Mouse (Mus musculus): ENCODE results near the gene Bloc1s4. TPM values are rescaled to one million over a fixed set of nuclear protein-coding genes. Genes with fewer than 3 reads are reported as not detected.
A peak's percentile ranks its signal among the peaks of the same experiment; 100 is the strongest.

Bloc1s4 gene
- total and polyA plus RNA-seq, 3 experiments = 20.9 to 23.3 (median 21.2) TPM

- Histone ChIP-seq H3K36me3 (replicated peaks in 1 of 2; ENCODE audit: control insufficient read depth in 1 of 2, insufficient read depth in 1 of 2, low read length in 1 of 2) (peaks cover 0 to 20% of the 10 kb centered on the region in 2 experiments), H3K9ac (ENCODE audit: insufficient read depth, low read depth) (peak overlapping the region; percentile 69), H3K9me3 (replicated peaks; ENCODE audit: low read length) (no peaks in the 10 kb centered on the region), H3K4me2 (ENCODE audit: insufficient read depth, low read depth, poor library complexity, severe bottlenecking) (peak overlapping the region; percentile 87), H3K4me3 (replicated peaks in 1 of 3; ENCODE audit: low read depth in 2 of 3, low read length in 2 of 3, poor library complexity in 1 of 3) (peak overlapping the region; percentile 89 to 97 (median 96)), H3K79me2 (replicated peaks; ENCODE audit: control insufficient read depth, extremely low read depth, insufficient read depth, poor library complexity, severe bottlenecking) (peaks cover 12% of the 10 kb centered on the region), H3K27me3 (replicated peaks) (no peaks in the 10 kb centered on the region), H3K27ac (ENCODE audit: insufficient read depth, low read depth) (no peak overlapping the region), H3K4me1 (ENCODE audit: control insufficient read depth in 1 of 2, insufficient read depth in 2 of 2) (peaks cover 4 to 25% of the 10 kb centered on the region in 2 experiments)
- TF ChIP-seq TCF12 (IDR thresholded peaks at IDR 0.05; ENCODE audit: low read depth, low read length) (no peak), ZKSCAN1 (IDR thresholded peaks at IDR 0.05; ENCODE audit: borderline replicate concordance, low read depth, low read length) (no peak), RCOR1 (conservative IDR thresholded peaks at IDR 0.05; ENCODE audit: low read depth, low read length) (no peak), E2F4 (IDR thresholded peaks at IDR 0.05; ENCODE audit: insufficient replicate concordance, low read depth, low read length) (no peak), POLR2A (IDR thresholded peaks at IDR 0.05; ENCODE audit: low read depth, low read length) (no peak)
- dilution Hi-C loops (cut with MboI; ENCODE audit: extremely low pct_ligation_motif_present, extremely low pct_unique_long_range_greater_than_20kb, low sequenced_read_pairs) = no loop called here
- no peak for DNase-seq (ENCODE audit: extremely low read depth)
- in situ Hi-C loops (cut with MboI; ENCODE audit: low pct_ligation_motif_present, low pct_unique_long_range_greater_than_20kb, low sequenced_read_pairs) = no loop called here
These were observed 485 bp downstream of the Bloc1s4 start for GRCm38 (mm10) chr5:36747794-36748535.

GRCm38 (mm10) chr5:36747071-36747470, 1.4 kb downstream of the Bloc1s4 start:
- TF ChIP-seq SMC3 (IDR thresholded peaks at IDR 0.05; ENCODE audit: low read depth, low read length) (no peak), PAX5 (IDR thresholded peaks at IDR 0.05; ENCODE audit: low read length) (no peak), MXI1 (IDR thresholded peaks at IDR 0.05; ENCODE audit: low read depth, low read length) (no peak)
- no peak for DNase-seq (ENCODE audit: extremely low read depth)
- peak overlapping the region; percentile 69; the same call in 1 of the 2 replicates for H3K9ac ChIP-seq (ENCODE audit: insufficient read depth, low read depth)
- in situ Hi-C loops (cut with MboI; ENCODE audit: low pct_ligation_motif_present, low pct_unique_long_range_greater_than_20kb, low sequenced_read_pairs) (no loop called here), dilution Hi-C loops (cut with MboI; ENCODE audit: extremely low pct_ligation_motif_present, extremely low pct_unique_long_range_greater_than_20kb, low sequenced_read_pairs) (no loop called here)
- no peaks in the 10 kb centered on the region for H3K27me3 ChIP-seq (replicated peaks)
- no peak overlapping the region for H3K27ac ChIP-seq (ENCODE audit: insufficient read depth, low read depth)
- H3K4me3 ChIP-seq (replicated peaks in 1 of 3; ENCODE audit: low read depth in 2 of 3, low read length in 2 of 3, poor library complexity in 1 of 3) = peak overlapping the region in 2 of 3 experiments; percentile 89 to 97
- H3K9me3 ChIP-seq (replicated peaks; ENCODE audit: low read length) = no peaks in the 10 kb centered on the region
- peaks cover 0 to 20% of the 10 kb centered on the region in 2 experiments for H3K36me3 ChIP-seq (replicated peaks in 1 of 2; ENCODE audit: control insufficient read depth in 1 of 2, insufficient read depth in 1 of 2, low read length in 1 of 2)
- peaks cover 4 to 28% of the 10 kb centered on the region in 2 experiments for H3K4me1 ChIP-seq (ENCODE audit: control insufficient read depth in 1 of 2, insufficient read depth in 2 of 2)
- H3K79me2 ChIP-seq (replicated peaks; ENCODE audit: control insufficient read depth, extremely low read depth, insufficient read depth, poor library complexity, severe bottlenecking) = peaks cover 12% of the 10 kb centered on the region
- peak overlapping the region; percentile 24; the same call in 1 of the 2 replicates for H3K4me2 ChIP-seq (ENCODE audit: insufficient read depth, low read depth, poor library complexity, severe bottlenecking)

- dilution Hi-C loops (cut with MboI; ENCODE audit: extremely low pct_ligation_motif_present, extremely low pct_unique_long_range_greater_than_20kb, low sequenced_read_pairs) = no loop called here
These were observed 6.2 kb downstream of the Bloc1s4 start for GRCm38 (mm10) chr5:36742126-36742848.

More at GRCm38 (mm10) chr5:36742126-36742848, 6.2 kb downstream of the Bloc1s4 start:
- Histone ChIP-seq H3K79me2 (replicated peaks; ENCODE audit: control insufficient read depth, extremely low read depth, insufficient read depth, poor library complexity, severe bottlenecking) (peaks cover 8% of the 10 kb centered on the region), H3K27me3 (replicated peaks) (peaks cover 4% of the 10 kb centered on the region), H3K9me3 (replicated peaks; ENCODE audit: low read length) (no peaks in the 10 kb centered on the region), H3K4me2 (ENCODE audit: insufficient read depth, low read depth, poor library complexity, severe bottlenecking) (no peak overlapping the region; the same call in 1 of the 2 replicates), H3K4me3 (replicated peaks in 1 of 3; ENCODE audit: low read depth in 2 of 3, low read length in 2 of 3, poor library complexity in 1 of 3) (peak overlapping the region in 1 of 3 experiments; percentile 26), H3K36me3 (replicated peaks in 1 of 2; ENCODE audit: control insufficient read depth in 1 of 2, insufficient read depth in 1 of 2, low read length in 1 of 2) (peaks cover 0 to 20% of the 10 kb centered on the region in 2 experiments), H3K4me1 (ENCODE audit: control insufficient read depth in 1 of 2, insufficient read depth in 2 of 2) (peaks cover 8 to 21% of the 10 kb centered on the region in 2 experiments), H3K27ac (ENCODE audit: insufficient read depth, low read depth) (no peak overlapping the region), H3K9ac (ENCODE audit: insufficient read depth, low read depth) (peak overlapping the region; percentile 7; the same call in 1 of the 2 replicates)
- DNase-seq (ENCODE audit: extremely low read depth) = peak; percentile 77
- TF ChIP-seq ZC3H11A (IDR thresholded peaks at IDR 0.05; ENCODE audit: low read depth, low read length) (peak; percentile 79), SMC3 (IDR thresholded peaks at IDR 0.05; ENCODE audit: low read depth, low read length) (peak; percentile 97), JUND (conservative IDR thresholded peaks at IDR 0.05; ENCODE audit: low read depth, low read length) (0 out of 2 replicates have a peak, but pooled peaks have one; percentile 19), MYC (IDR thresholded peaks at IDR 0.05; ENCODE audit: low read depth, low read length) (0 out of 2 replicates have a peak, but pooled peaks have one; percentile 42), CHD1 (IDR thresholded peaks at IDR 0.05; ENCODE audit: low read depth, low read length) (no peak), USF2 (conservative IDR thresholded peaks at IDR 0.05; ENCODE audit: low read depth, low read length) (no peak), IRF4 (IDR thresholded peaks at IDR 0.05; ENCODE audit: low read depth, low read length) (0 out of 2 replicates have a peak, but pooled peaks have one; percentile 20), NELFE (IDR thresholded peaks at IDR 0.05; ENCODE audit: low read depth, low read length) (peak; percentile 41; the same call in 1 of the 2 replicates), TCF12 (IDR thresholded peaks at IDR 0.05; ENCODE audit: low read depth, low read length) (no peak), CTCF (conservative IDR thresholded peaks at IDR 0.05 in 1 of 2, IDR thresholded peaks at IDR 0.05 in 1 of 2; ENCODE audit: low read depth in 2 of 2, low read length in 2 of 2) (peak; percentile 95 to 96), RAD21 (IDR thresholded peaks at IDR 0.05; ENCODE audit: low read depth, low read length) (peak; percentile 97)
- in situ Hi-C loops (cut with MboI; ENCODE audit: low pct_ligation_motif_present, low pct_unique_long_range_greater_than_20kb, low sequenced_read_pairs) = loop anchor here (5.0 kb wide), 2 partner anchors 140 to 260 kb away; partner anchors contain the start of genes Ccdc96 and Tada2b
